Mouse (Mus musculus) intestine, postnatal 0 days (tissue): ENCODE measurements around the gene Tmem150c. TPM values are rescaled to one million over a fixed set of nuclear protein-coding genes. Genes with fewer than 3 reads are reported as not detected.
A peak's percentile ranks its signal among the peaks of the same experiment; 100 is the strongest.

Source experiments
- ATAC-seq: fragments of 200-750 bp; cut with Nextera tagmentation; 2 replicates; pipeline ENCODE4 v1.8.0; 2017; ENCODE audit warnings: mild to moderate bottlenecking, moderate TSS enrichment, moderate library complexity
- H3K27ac ChIP-seq: fragments of 300-500 bp; sonication (generic); 2 replicates; pipeline ENCODE4 v1.5.1; 2014; ENCODE audit warnings: mild to moderate bottlenecking, low read depth, low read length, moderate library complexity
- H3K27me3 ChIP-seq: fragments of 300-500 bp; sonication (generic); replicated peaks from 2 replicates; pipeline ENCODE4 v1.6.1; 2014; ENCODE audit warnings: low read length, mixed read lengths; ENCODE audit not compliant: control insufficient read depth, insufficient read depth
- H3K36me3 ChIP-seq: fragments of 300-500 bp; sonication (generic); 2 replicates; pipeline ENCODE4 v1.6.1; 2014; ENCODE audit warnings: mild to moderate bottlenecking, moderate library complexity; ENCODE audit not compliant: control insufficient read depth, insufficient read depth
- H3K4me1 ChIP-seq: fragments of 300-500 bp; sonication (generic); replicated peaks from 2 replicates; pipeline ENCODE4 v1.6.1; 2014; ENCODE audit warnings: antibody characterized with exemption, low read length, mixed read lengths; ENCODE audit not compliant: control insufficient read depth, insufficient read depth
- H3K4me2 ChIP-seq: fragments of 300-500 bp; sonication (generic); replicated peaks from 2 replicates; pipeline ENCODE4 v1.6.1; 2014; ENCODE audit warnings: low read depth, mild to moderate bottlenecking, moderate library complexity
- H3K4me3 ChIP-seq: fragments of 300-500 bp; sonication (generic); 2 replicates; pipeline ENCODE4 v1.5.1; 2014; ENCODE audit warnings: low read depth, low read length
- H3K9ac ChIP-seq: fragments of 300-500 bp; sonication (generic); 2 replicates; pipeline ENCODE4 v1.6.1; 2014; ENCODE audit warnings: mild to moderate bottlenecking, low read depth, low read length
- H3K9me3 ChIP-seq: fragments of 300-500 bp; sonication (generic); 2 replicates; pipeline ENCODE4 v1.6.1; 2016; ENCODE audit warnings: mixed run types; ENCODE audit not compliant: control insufficient read depth
- CTCF ChIP-seq: sonication (generic); IDR thresholded peaks from 2 replicates; pipeline ENCODE4 v1.5.1; 2016; ENCODE audit warnings: low read depth, mild to moderate bottlenecking, control low read depth, antibody characterized with exemption, moderate library complexity
- WGBS: fragments of 180-500 bp; shearing (Covaris S2); extraction: QIAGEN DNeasy Blood & Tissue Kit; methylation state at CpG from one replicate; pipeline ENCODE4 v1.1.7; 2014; 5-methylcytosine and 5-hydroxymethylcytosine counted together
- polyA plus RNA-seq: library from polyadenylated mRNA; unstranded; fragments of >200 nt; fragmentation: Nextera tagmentation; extraction: Ambion mirVana; gene quantifications from 2 replicates; pipeline ENCODE4 v1.2.1, GENCODE M21; 2015

The Tmem150c gene
- polyA plus RNA-seq, 1 experiment from 2014 or later, result 1.1 TPM

- Histone ChIP-seq H3K4me2 (no peak overlapping the region), H3K9me3 (no peaks in the 10 kb centered on the region), H3K4me1 (peaks cover 11% of the 10 kb centered on the region; the same call in 1 of the 2 replicates), H3K27me3 (no peaks in the 10 kb centered on the region), H3K4me3 (no peak overlapping the region), H3K36me3 (no peaks in the 10 kb centered on the region; the same call in 1 of the 2 replicates), H3K9ac (no peak overlapping the region), H3K27ac (no peak overlapping the region; the same call in 1 of the 2 replicates)
- WGBS, result 48% methylated on average over 7 of the region's 7 CpGs
- TF ChIP-seq CTCF, result no peak
- ATAC-seq, result no peak
These were observed 111.7 kb downstream of the Tmem150c start for GRCm38 (mm10) chr5:100047871-100048270.

- WGBS, result 48% methylated on average over 8 of the region's 8 CpGs
- H3K4me3 ChIP-seq, result no peak overlapping the region
- H3K9me3 ChIP-seq, result no peaks in the 10 kb centered on the region
- H3K4me2 ChIP-seq, result no peak overlapping the region
- peak overlapping the region; percentile 46; the same call in 1 of the 2 replicates for H3K27ac ChIP-seq
- no peak for ATAC-seq
- peaks cover 11% of the 10 kb centered on the region; the same call in 1 of the 2 replicates for H3K4me1 ChIP-seq
- no peak overlapping the region for H3K9ac ChIP-seq
- H3K36me3 ChIP-seq, result no peaks in the 10 kb centered on the region; the same call in 1 of the 2 replicates
- no peak for TF ChIP-seq CTCF
- no peaks in the 10 kb centered on the region for H3K27me3 ChIP-seq
These were observed 112.4 kb downstream of the Tmem150c start for GRCm38 (mm10) chr5:100047143-100047640.

- Histone ChIP-seq H3K4me2 (no peak overlapping the region), H3K4me1 (peaks cover 13% of the 10 kb centered on the region; the same call in 1 of the 2 replicates), H3K9me3 (no peaks in the 10 kb centered on the region), H3K9ac (no peak overlapping the region), H3K27me3 (no peaks in the 10 kb centered on the region), H3K27ac (no peak overlapping the region), H3K36me3 (no peaks in the 10 kb centered on the region), H3K4me3 (no peak overlapping the region)
- no peak for TF ChIP-seq CTCF
- ATAC-seq, result no peak
- 72% methylated on average over 3 of the region's 3 CpGs for WGBS
These were observed 113.5 kb downstream of the Tmem150c start for GRCm38 (mm10) chr5:100046096-100046495.

- WGBS, result 60% methylated on average over 5 of the region's 5 CpGs
- Histone ChIP-seq H3K4me3 (no peak overlapping the region), H3K27ac (peak overlapping the region; percentile 80), H3K36me3 (no peaks in the 10 kb centered on the region), H3K4me2 (no peak overlapping the region), H3K9me3 (no peaks in the 10 kb centered on the region), H3K4me1 (peaks cover 13% of the 10 kb centered on the region; the same call in 1 of the 2 replicates), H3K27me3 (no peaks in the 10 kb centered on the region), H3K9ac (no peak overlapping the region)
- ATAC-seq, result no peak
- no peak for TF ChIP-seq CTCF
These were observed 115.0 kb downstream of the Tmem150c start for GRCm38 (mm10) chr5:100044621-100045020.

- 53% methylated on average over 4 of the region's 4 CpGs for WGBS
- H3K27ac ChIP-seq, result peak overlapping the region; percentile 80
- no peak for ATAC-seq
These were observed 115.6 kb downstream of the Tmem150c start for GRCm38 (mm10) chr5:100044030-100044429.

GRCm38 (mm10) chr5:100043361-100043760 is 116.2 kb downstream of the Tmem150c start:
- no peaks in the 10 kb centered on the region for H3K36me3 ChIP-seq
- H3K4me2 ChIP-seq, result peak overlapping the region; percentile 35; the same call in 1 of the 2 replicates
- H3K27me3 ChIP-seq, result no peaks in the 10 kb centered on the region
- H3K4me1 ChIP-seq, result peaks cover 7% of the 10 kb centered on the region; the same call in 1 of the 2 replicates
- no peak overlapping the region for H3K27ac ChIP-seq
- no peak overlapping the region for H3K9ac ChIP-seq
- TF ChIP-seq CTCF, result peak; percentile 53; the same call in 1 of the 2 replicates
- H3K4me3 ChIP-seq, result no peak overlapping the region
- no peaks in the 10 kb centered on the region for H3K9me3 ChIP-seq
- 36% methylated on average over 5 of the region's 5 CpGs for WGBS
- peak; percentile 52 for ATAC-seq

More at GRCm38 (mm10) chr5:100044030-100044429, 115.6 kb downstream of the Tmem150c start:
- Histone ChIP-seq H3K9me3 (no peaks in the 10 kb centered on the region), H3K4me2 (peak overlapping the region; percentile 35; the same call in 1 of the 2 replicates), H3K9ac (no peak overlapping the region), H3K4me1 (peaks cover 13% of the 10 kb centered on the region; the same call in 1 of the 2 replicates), H3K4me3 (no peak overlapping the region), H3K36me3 (no peaks in the 10 kb centered on the region), H3K27me3 (no peaks in the 10 kb centered on the region)
- no peak for TF ChIP-seq CTCF
